ENCODE assay signal across 8 mouse cellular contexts in genomic region chr11:32161500-32161899, GRCm38 (mm10). TPM values are rescaled to one million over a fixed set of nuclear protein-coding genes. Genes with fewer than 3 reads are reported as not detected.
A peak's percentile ranks its signal among the peaks of the same experiment; 100 is the strongest.
DNase-seq lines count a peak whose midpoint lies in the region; ATAC-seq and TF ChIP-seq lines count a peak whose summit lies in the region.

No protein-coding gene starts in this region.

- peaks cover 1% of the 10 kb centered on the region; the same call in 1 of the 2 replicates for H3K4me1 ChIP-seq in liver, adult 2 months (ENCODE audit: control insufficient read depth, insufficient read depth, low read length)
- 0 out of 2 replicates have a peak, but pooled peaks cover 9% of the 10 kb centered on the region for H3K4me1 ChIP-seq in liver, embryonic 12.5 days
- peaks cover 30% of the 10 kb centered on the region for H3K4me1 ChIP-seq in forebrain, postnatal 0 days (ENCODE audit: insufficient read depth)
- H3K4me1 ChIP-seq in neural tube, embryonic 11.5 days (ENCODE audit: control insufficient read depth, insufficient read depth, low read length): 0 out of 2 replicates have a peak, but pooled peaks cover 3% of the 10 kb centered on the region

- WGBS in liver, adult 2 months: 6% methylated on average over 9 of the region's 9 CpGs
- 6% methylated on average over 9 of the region's 9 CpGs for WGBS in liver, embryonic 12.5 days (ENCODE audit: insufficient replicate concordance)
- WGBS in forebrain, postnatal 0 days: 10% methylated on average over 9 of the region's 9 CpGs
- 6% methylated on average over 9 of the region's 9 CpGs for WGBS in neural tube, embryonic 11.5 days

- no peak overlapping the region for H3K4me2 ChIP-seq in liver, embryonic 12.5 days
- peak overlapping the region; percentile 48 for H3K4me2 ChIP-seq in forebrain, postnatal 0 days (ENCODE audit: low read depth)
- peak overlapping the region; percentile 51 for H3K4me2 ChIP-seq in neural tube, embryonic 11.5 days (ENCODE audit: low read depth)

- H3K9me3 ChIP-seq in liver, embryonic 12.5 days (replicated peaks): no peaks in the 10 kb centered on the region
- H3K9me3 ChIP-seq in forebrain, postnatal 0 days (ENCODE audit: low read length): no peaks in the 10 kb centered on the region
- H3K9me3 ChIP-seq in neural tube, embryonic 11.5 days (ENCODE audit: control insufficient read depth, low read length): no peaks in the 10 kb centered on the region

- no peaks in the 10 kb centered on the region for H3K36me3 ChIP-seq in liver, adult 2 months (ENCODE audit: control insufficient read depth, insufficient read depth, low read length)
- H3K36me3 ChIP-seq in liver, embryonic 12.5 days: no peaks in the 10 kb centered on the region
- no peaks in the 10 kb centered on the region for H3K36me3 ChIP-seq in forebrain, postnatal 0 days (ENCODE audit: insufficient read depth)
- no peaks in the 10 kb centered on the region for H3K36me3 ChIP-seq in neural tube, embryonic 11.5 days (ENCODE audit: control insufficient read depth, insufficient read depth, low read length)

- DNase-seq in liver, adult 2 months (ENCODE audit: extremely low read depth, low read depth, low spot score): no peak
- peak; percentile 36 for DNase-seq in cerebellum, adult 8-10 months
- DNase-seq in forebrain, postnatal 0 days: peak; percentile 74
- DNase-seq in kidney, postnatal 36 days: peak; percentile 37 to 76
- DNase-seq in neural tube, embryonic 11.5 days (ENCODE audit: low spot score): peak; percentile 41
- DNase-seq in spleen, postnatal 4 days (ENCODE audit: low spot score in 2 of 2): no peak
- DNase-seq in yolk sac, embryonic 10.5 days (ENCODE audit: low spot score): no peak

- no peak overlapping the region for H3K9ac ChIP-seq in liver, adult 2 months (ENCODE audit: low read depth, low read length)
- no peak overlapping the region; the same call in 1 of the 2 replicates for H3K9ac ChIP-seq in liver, embryonic 12.5 days
- H3K9ac ChIP-seq in forebrain, postnatal 0 days: peak overlapping the region; percentile 64
- H3K9ac ChIP-seq in neural tube, embryonic 11.5 days (ENCODE audit: low read length): peak overlapping the region; percentile 67

- H3K4me3 ChIP-seq in liver, adult 2 months (ENCODE audit: insufficient read depth, low read depth, low read length): no peak overlapping the region
- no peak overlapping the region for H3K4me3 ChIP-seq in liver, embryonic 12.5 days
- peak overlapping the region; percentile 4 for H3K4me3 ChIP-seq in forebrain, postnatal 0 days (ENCODE audit: low read depth, low read length)
- peak overlapping the region; percentile 16; the same call in 1 of the 2 replicates for H3K4me3 ChIP-seq in neural tube, embryonic 11.5 days (ENCODE audit: low read depth, low read length)

- TF ChIP-seq POLR2A in liver, adult 2 months (IDR thresholded peaks at IDR 0.05; ENCODE audit: extremely low read depth, insufficient read depth, low read length): no peak

- TF ChIP-seq CTCF in liver, adult 2 months (IDR thresholded peaks at IDR 0.05; ENCODE audit: low read depth, low read length): peak; percentile 65
- peak; percentile 63 for TF ChIP-seq CTCF in forebrain, postnatal 0 days (IDR thresholded peaks at IDR 0.05; ENCODE audit: low read depth)

- no peaks in the 10 kb centered on the region for H3K79me2 ChIP-seq in liver, adult 2 months (ENCODE audit: control insufficient read depth, insufficient read depth, low read length)

- no peak for ATAC-seq in liver, embryonic 12.5 days
- ATAC-seq in forebrain, postnatal 0 days: peak; percentile 23; the same call in 1 of the 2 replicates
- peak; percentile 21; the same call in 1 of the 2 replicates for ATAC-seq in neural tube, embryonic 11.5 days (ENCODE audit: insufficient read depth, low FRiP score, low TSS enrichment)

- no peaks in the 10 kb centered on the region for H3K27me3 ChIP-seq in liver, adult 2 months (ENCODE audit: control insufficient read depth, insufficient read depth, low read length)
- H3K27me3 ChIP-seq in liver, embryonic 12.5 days (replicated peaks): peaks cover 51% of the 10 kb centered on the region
- no peaks in the 10 kb centered on the region for H3K27me3 ChIP-seq in forebrain, postnatal 0 days (ENCODE audit: insufficient read depth, low read length)
- no peaks in the 10 kb centered on the region for H3K27me3 ChIP-seq in neural tube, embryonic 11.5 days (ENCODE audit: control insufficient read depth, insufficient read depth, low read length)

- no peak overlapping the region for H3K27ac ChIP-seq in liver, adult 2 months (replicated peaks; ENCODE audit: insufficient read depth, low read depth, low read length)
- no peak overlapping the region for H3K27ac ChIP-seq in liver, embryonic 12.5 days
- H3K27ac ChIP-seq in forebrain, postnatal 0 days (ENCODE audit: low read depth, low read length): peak overlapping the region; percentile 89
- no peak overlapping the region; the same call in 1 of the 2 replicates for H3K27ac ChIP-seq in neural tube, embryonic 11.5 days (ENCODE audit: low read depth, low read length)

RNA-seq across cellular contexts. Expression of gene Il9r, which starts 38.6 kb away (rescaled TPM):
- 0.20 TPM in 1 of 2 replicates, not detected in the other for total RNA-seq in liver, adult 2 months (2014; rRNA removed)
- 0.06 and 0.07 TPM in 2 replicates for polyA plus RNA-seq in liver, adult 2 months (2012; rRNA removed)
- 0.22 and 0.30 TPM in 2 replicates for polyA plus RNA-seq in liver, embryonic 12.5 days (2016; fragmentation: Nextera tagmentation; extraction: Ambion mirVana)
- total RNA-seq in forebrain, postnatal 0 days (2014; rRNA removed): not detected in 2 replicates
- not detected in 2 replicates for polyA plus RNA-seq in forebrain, postnatal 0 days (2015; fragmentation: Nextera tagmentation; extraction: Ambion mirVana)
- polyA plus RNA-seq in neural tube, embryonic 11.5 days (2014; fragmentation: Nextera tagmentation; extraction: Ambion mirVana): 0.07 TPM in 1 of 2 replicates, not detected in the other

RNA-seq across cellular contexts. Expression of gene Snrnp25, which starts 43.7 kb away (rescaled TPM):
- total RNA-seq in liver, adult 2 months (2014; rRNA removed): 10.9 and 11.7 TPM in 2 replicates
- polyA plus RNA-seq in liver, adult 2 months (2012; rRNA removed): 6.0 and 7.6 TPM in 2 replicates
- 103 TPM in 2 replicates for polyA plus RNA-seq in liver, embryonic 12.5 days (2016; fragmentation: Nextera tagmentation; extraction: Ambion mirVana)
- total RNA-seq in forebrain, postnatal 0 days (2014; rRNA removed): 15.2 and 34.0 TPM in 2 replicates
- polyA plus RNA-seq in forebrain, postnatal 0 days (2015; fragmentation: Nextera tagmentation; extraction: Ambion mirVana): 50.4 and 58.0 TPM in 2 replicates
- polyA plus RNA-seq in neural tube, embryonic 11.5 days (2014; fragmentation: Nextera tagmentation; extraction: Ambion mirVana): 73.4 and 80.3 TPM in 2 replicates

Comparison
In these comparisons a context has a peak if more than half of its experiments do, and no peak if none do; other contexts are left out.
1. DNase-seq: peak in cerebellum, adult 8-10 months (single experiment), forebrain, postnatal 0 days (single experiment), kidney, postnatal 36 days (2 of 2) and neural tube, embryonic 11.5 days (single experiment); none in liver, adult 2 months (single experiment), spleen, postnatal 4 days (0 of 2) and yolk sac, embryonic 10.5 days (single experiment).
2. H3K4me3 ChIP-seq: peak in forebrain, postnatal 0 days (single experiment) and neural tube, embryonic 11.5 days (single experiment); none in liver, adult 2 months (single experiment) and liver, embryonic 12.5 days (single experiment).
3. H3K9ac ChIP-seq: peak in forebrain, postnatal 0 days (single experiment) and neural tube, embryonic 11.5 days (single experiment); none in liver, adult 2 months (single experiment) and liver, embryonic 12.5 days (single experiment).